Mouse (Mus musculus): ENCODE data around the gene Atf7ip2.
"Not testable (repeated sequence)": the region's sequence is repeated elsewhere in the genome, so short reads cannot be mapped to it uniquely, and the experiment has no call there.

Gene Atf7ip2

GRCm38 (mm10) chr16:10192679-10193506, at the start of gene Atf7ip2:
Gene Atf7ip2, plus strand, starts transcription at chr16:10192712.
- peak; percentile 81; the same call in 1 of the 2 replicates for ATAC-seq (ENCODE audit: low TSS enrichment)

- ATAC-seq (ENCODE audit: low TSS enrichment) = no peak
Observed at GRCm38 (mm10) chr16:10143166-10143565, 49.3 kb upstream of the Atf7ip2 start.

DNA sequence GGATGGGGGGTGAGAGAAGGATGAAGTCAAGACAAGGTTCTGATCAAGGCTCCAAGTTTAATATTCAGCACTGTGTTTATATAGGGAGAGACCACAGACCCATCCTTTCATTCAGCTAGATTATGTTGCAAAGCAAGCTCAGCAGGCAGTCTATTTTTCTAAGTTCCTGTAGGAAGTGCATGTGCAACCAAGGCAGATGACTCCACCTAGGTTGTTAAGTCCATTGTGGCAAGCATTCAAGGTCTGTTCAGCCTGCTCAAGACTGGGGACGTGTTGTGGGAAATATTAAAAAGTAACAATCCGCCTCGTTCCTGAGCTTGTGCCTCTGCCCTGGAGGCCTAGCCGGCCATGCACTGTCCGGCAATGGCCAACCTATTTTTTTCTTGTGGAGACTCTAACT, 45.1 kb upstream of the Atf7ip2 start:
- ATAC-seq (ENCODE audit: low TSS enrichment) = no peak

DNA sequence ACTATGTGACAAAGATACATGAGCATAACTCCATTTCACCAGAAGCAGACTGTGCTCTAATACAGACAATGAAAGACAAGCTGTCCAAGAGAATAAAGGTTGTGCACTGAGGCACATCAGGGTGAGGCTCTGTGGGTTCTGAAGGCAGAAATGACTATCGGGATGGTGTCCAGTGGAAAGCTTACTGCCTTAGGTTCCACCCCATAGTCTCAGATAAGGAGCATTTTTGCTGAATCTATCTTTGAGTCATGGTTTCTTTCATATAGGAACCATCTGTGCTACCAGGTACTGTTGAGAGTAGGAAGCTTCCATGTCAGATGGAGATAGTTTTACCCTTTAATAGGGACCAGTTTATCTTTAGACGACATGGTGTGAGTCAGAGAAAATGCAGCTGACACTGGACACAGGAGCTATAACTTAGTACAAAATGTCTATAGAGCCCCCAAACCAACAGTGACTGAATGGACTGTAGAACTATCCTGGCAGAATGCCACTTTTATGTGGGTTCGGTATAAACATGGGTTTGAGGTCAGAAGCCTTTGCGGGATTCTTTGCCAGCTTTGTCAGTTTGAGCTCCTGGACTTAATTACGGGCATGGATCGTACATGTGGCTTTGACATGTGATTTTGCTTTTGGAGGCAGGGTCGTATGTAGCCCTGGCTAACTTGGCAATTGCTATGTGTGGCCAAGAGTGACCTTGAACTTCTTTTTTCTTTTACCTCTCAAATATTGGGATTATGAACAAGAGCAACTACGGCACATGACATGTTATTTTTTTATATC, 23.2 kb upstream of the Atf7ip2 start:
- ATAC-seq (ENCODE audit: low TSS enrichment) = no peak

DNA sequence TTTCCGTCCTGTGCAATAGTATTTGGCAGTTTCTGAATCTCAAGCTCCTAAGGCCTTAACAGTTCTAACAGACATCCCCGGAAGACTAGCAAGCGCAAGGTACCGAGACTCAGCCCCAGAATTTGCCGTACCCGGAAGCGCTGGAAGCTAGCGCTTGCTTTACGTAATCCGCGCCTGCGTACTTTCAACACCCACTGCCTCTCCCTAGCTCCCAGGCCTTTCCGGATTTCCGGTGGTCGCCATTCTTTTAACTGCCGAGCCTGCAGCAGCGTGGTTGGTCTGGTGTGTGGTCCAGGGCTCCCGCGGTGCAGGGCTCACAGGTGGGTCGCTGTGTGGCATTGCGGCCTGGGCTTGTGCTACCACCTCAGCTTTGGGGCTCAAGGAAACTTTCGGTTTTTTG, 22.5 kb upstream of the Atf7ip2 start, which contains the start of gene Rpl39l:
Rpl39l (plus strand) TSS at position 222 of the 400 bp plus-strand sequence.
- no peak for ATAC-seq (ENCODE audit: low TSS enrichment)

DNA sequence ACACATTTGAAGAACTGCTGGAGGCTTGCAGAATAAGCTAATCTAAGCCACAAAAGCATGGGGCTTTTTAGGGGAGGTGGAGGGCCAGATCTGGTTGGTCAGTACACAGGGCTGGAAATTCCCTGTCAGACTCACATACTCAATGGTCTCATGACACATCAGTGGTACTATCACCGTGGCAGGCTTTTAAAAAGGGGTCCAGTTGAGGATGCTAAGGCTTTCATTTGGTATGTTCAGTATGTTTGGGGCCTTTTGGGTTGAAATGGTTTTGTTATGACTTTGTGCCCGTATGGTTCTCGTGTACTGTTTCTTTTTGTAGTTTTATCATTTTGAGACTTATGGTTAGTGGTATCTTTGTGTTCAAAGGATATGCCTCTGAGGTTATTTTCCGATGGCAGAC, 21.2 kb upstream of the Atf7ip2 start:
- no peak for ATAC-seq (ENCODE audit: low TSS enrichment)

DNA sequence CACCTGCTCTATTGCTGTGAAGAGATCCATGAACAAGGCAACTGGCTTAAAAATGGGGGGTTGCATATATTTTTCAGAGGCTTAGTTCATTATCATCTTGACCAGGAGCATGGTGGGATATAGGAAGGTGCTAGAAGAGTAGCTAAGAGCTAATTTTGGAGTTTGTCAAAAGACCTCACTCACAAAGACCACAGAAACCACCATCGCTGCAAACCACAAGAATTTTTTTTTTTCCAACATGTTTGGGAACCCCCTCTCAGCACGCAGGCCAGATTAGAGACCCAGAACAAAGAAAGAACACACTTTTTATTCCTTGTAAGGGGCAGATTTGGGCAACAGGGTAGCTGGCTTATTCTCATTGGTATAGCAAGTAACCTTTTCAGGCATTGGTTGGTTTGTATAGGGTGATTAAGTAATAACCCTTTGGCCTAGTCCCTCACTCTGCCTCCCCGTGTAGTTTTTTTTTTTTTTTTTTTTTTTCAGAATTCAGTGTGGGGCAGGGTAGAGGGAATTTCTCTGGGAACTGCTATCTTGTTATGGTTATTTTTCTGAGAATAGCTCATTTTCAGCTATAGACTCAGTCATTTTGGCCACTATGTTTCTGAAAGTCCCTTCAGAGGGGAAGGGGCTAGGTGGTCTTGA, 20.2 kb upstream of the Atf7ip2 start:
- no peak for ATAC-seq (ENCODE audit: low TSS enrichment)

DNA sequence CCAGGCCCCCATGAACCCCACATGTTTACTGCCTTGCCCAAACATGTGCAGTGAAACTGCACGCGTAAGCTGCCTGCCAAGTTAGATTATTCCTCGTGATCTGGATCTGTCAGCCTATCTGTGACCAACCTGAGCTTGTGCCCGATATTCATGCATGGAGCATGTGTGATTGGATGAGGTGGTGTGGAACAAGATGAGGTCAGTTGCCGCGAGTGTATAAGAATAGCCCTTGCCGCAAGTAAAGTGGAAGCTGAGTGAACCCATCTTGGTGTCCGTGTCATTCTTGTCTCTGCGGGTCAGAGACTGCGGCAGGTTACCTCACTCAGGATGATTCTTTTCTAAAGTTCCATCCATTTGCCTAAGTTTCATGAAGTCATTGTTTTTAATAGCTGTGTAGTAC, 5.1 kb upstream of the Atf7ip2 start:
- ATAC-seq (ENCODE audit: low TSS enrichment) = not testable (repeated sequence)

- ATAC-seq (ENCODE audit: low TSS enrichment) = no peak
Observed at GRCm38 (mm10) chr16:10208777-10209176, 16.3 kb downstream of the Atf7ip2 start.

- not testable (repeated sequence) for ATAC-seq (ENCODE audit: low TSS enrichment)
Observed at GRCm38 (mm10) chr16:10216366-10216765, 23.9 kb downstream of the Atf7ip2 start.

GRCm38 (mm10) chr16:10217020-10217419, 24.5 kb downstream of the Atf7ip2 start:
- not testable (repeated sequence) for ATAC-seq (ENCODE audit: low TSS enrichment)

GRCm38 (mm10) chr16:10227361-10227760, 34.8 kb downstream of the Atf7ip2 start:
- no peak for ATAC-seq (ENCODE audit: low TSS enrichment)

DNA sequence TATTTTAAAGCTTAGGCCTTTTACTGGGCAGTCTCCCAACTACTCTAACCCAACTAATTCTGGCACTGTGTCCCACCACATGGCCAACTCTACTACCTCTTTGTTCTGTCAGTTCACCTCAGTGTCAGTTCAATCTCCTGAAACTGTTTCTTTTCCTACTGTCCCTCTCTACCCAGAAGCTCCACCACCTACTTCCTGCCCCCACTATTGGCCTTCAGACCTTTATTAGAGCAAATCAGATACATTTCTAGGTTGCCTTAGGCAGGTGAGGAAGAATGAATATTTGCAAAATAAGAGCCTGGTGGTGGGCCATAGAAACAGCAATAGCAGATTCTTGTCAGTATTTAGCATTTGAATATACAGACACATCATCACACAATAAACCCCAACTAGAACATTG, 44.1 kb downstream of the Atf7ip2 start:
- no peak for ATAC-seq (ENCODE audit: low TSS enrichment)

GRCm38 (mm10) chr16:10253993-10254392, 61.5 kb downstream of the Atf7ip2 start:
- ATAC-seq (ENCODE audit: low TSS enrichment) = no peak

GRCm38 (mm10) chr16:10272256-10272655, 79.7 kb downstream of the Atf7ip2 start:
- 0 out of 2 replicates have a peak, but pooled peaks have one; percentile 57 for ATAC-seq (ENCODE audit: low TSS enrichment)

DNA sequence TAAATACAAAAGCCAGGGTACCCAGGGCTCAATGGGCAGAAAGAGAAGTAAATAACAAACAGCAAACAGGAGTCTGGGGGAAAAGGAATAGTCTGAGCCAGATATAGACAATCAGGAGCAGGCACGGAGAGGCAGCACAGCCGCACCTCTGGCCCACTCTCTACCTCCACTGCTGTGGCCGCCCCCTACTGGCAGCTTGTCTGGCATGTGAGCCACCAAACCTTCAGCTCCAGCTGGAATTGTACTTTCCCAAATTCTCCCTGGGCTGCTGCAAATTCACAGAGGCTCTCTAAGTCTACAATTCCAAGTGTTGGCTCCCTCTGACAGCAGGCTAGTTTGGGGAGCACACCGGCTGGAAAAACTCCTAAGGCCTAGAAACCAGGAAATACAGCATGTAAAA, 82.0 kb downstream of the Atf7ip2 start:
- no peak for ATAC-seq (ENCODE audit: low TSS enrichment)

- ATAC-seq (ENCODE audit: low TSS enrichment) = not testable (repeated sequence)
Observed at GRCm38 (mm10) chr16:10276778-10277177, 84.3 kb downstream of the Atf7ip2 start.

DNA sequence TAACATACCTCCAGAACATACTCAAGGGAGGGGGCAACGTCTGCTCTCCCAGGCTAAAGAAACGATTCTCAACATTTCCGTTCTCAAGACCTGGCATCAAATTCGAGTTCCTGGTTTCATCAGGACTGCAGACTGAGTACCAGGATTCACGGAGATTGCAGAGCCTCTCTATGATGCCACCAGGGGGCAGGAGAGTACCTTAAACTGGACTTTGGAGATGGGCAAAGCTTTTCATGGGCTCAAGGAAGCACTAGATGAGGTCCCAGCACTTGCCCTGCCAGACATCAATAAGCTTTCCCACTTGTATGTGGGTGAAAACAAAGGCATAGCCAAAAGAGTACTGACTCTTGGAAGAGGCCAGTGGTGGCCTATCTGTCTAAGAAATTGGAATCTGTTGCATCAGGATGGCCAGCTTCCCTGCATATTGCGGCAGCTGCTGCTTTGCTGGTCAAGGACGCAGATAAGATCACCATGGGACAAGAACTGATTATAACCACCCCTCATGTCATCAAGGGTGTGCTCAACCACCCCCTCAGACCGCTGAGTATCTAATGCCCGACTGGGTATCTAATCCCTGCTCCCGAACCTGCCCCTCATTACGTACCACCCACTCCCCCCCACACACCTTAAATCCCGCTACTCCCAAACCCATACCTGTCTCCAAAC, 87.9 kb downstream of the Atf7ip2 start:
- peak; percentile 79; the same call in 1 of the 2 replicates for ATAC-seq (ENCODE audit: low TSS enrichment)

DNA sequence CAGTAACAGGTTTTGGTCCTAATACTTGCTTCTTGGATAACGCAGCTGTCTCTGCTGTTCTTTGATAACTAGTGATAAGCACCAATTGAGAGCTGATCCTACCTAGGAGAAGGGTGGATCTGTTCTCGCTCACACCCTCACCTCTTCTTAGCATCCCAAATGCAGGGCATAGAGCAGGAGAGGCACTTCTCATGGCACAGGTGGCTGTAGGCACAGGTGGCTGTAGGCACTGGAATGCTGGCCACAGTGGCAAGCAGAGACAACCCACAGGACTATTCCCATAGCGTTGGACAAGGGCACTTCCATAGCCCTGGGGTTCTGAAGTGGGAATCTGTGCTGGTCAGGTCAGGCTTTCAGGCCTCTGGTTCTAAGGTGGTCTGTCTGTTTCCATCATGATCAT, 89.4 kb downstream of the Atf7ip2 start:
- ATAC-seq (ENCODE audit: low TSS enrichment) = no peak

DNA sequence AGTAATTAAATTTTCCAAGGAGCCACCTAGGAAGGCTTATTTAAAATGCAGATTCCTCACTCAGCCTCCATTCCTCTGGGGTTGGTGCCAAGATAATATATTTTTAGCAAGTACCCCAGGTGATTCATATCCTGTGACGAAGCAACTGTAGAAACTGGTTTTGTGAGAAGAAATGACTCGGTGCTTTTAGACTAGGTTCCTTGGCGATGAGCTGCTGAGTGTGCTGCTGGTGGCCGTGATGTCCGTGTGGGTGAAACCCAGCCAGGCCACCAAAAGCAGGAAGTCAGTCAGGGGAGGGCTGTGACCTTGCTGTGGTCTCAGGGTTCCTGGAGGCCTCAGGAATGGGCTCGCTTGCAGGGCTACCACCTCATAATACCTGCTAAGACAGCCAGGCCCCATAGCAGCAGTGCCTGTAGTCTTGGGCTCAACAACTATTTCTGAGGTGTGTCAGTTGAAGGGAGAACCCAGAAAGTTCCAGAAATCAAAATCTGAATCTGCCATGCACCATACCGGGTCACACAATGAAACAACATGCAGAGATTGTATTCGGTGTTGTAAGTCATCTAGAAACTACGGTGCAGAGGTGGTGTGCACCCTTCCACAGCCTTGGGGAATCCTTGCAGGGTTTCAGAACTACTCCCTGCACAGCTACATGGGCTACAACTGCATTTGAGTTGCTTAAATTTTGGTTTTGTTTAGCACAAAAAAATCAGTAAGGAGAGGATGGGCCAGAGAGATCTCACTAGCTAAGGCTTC, 94.2 kb downstream of the Atf7ip2 start:
- ATAC-seq (ENCODE audit: low TSS enrichment) = peak; percentile 83

- no peak for ATAC-seq (ENCODE audit: low TSS enrichment)
Observed at GRCm38 (mm10) chr16:10288115-10288514, 95.6 kb downstream of the Atf7ip2 start.

Data from frontal cortex, adult (tissue).